Mouse (Mus musculus): ENCODE measurements around the gene Gm42688.

DNA sequence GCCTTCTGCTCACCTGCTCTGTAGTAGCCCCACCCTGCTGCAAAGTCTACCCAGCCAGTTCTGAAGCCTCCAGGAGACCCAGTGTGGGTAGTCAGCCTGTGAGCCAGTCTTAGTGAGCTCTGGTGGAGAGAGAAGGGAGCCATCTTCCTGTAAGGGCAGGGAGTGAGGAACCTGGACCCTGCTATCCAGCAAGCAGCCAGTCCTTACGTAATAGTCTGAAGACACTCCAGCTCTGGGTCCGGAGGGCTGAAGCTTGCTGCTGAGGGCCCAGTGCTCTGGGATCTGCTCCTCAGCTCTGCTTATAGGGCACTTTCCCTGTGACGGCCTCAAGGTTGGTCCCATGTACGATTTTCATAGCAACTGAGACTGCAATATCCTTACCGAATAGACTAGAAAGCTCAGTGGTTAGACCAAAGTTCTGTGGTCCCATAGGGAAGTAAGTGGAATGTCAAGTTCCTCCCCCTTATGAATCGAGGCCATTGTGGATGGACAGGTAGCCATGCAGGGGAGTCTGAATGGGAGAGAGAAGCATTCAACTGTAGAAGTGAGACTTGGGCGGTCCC is 33.6 kb downstream of the Gm42688 start, which contains the start of gene Rtkn:
- TF ChIP-seq CTCF (IDR thresholded peaks at IDR 0.05; ENCODE audit: borderline replicate concordance, insufficient read depth, low read depth, low read length) (no peak), POLR2A (IDR thresholded peaks at IDR 0.05; ENCODE audit: borderline replicate concordance, insufficient read depth, low read length) (no peak)

Data from cerebellum, adult 2 months (tissue).